Mouse (Mus musculus): ENCODE results near the gene Parp9.
"Not testable (repeated sequence)": the region's sequence is repeated elsewhere in the genome, so short reads cannot be mapped to it uniquely, and the experiment has no call there.

Parp9 gene

DNA sequence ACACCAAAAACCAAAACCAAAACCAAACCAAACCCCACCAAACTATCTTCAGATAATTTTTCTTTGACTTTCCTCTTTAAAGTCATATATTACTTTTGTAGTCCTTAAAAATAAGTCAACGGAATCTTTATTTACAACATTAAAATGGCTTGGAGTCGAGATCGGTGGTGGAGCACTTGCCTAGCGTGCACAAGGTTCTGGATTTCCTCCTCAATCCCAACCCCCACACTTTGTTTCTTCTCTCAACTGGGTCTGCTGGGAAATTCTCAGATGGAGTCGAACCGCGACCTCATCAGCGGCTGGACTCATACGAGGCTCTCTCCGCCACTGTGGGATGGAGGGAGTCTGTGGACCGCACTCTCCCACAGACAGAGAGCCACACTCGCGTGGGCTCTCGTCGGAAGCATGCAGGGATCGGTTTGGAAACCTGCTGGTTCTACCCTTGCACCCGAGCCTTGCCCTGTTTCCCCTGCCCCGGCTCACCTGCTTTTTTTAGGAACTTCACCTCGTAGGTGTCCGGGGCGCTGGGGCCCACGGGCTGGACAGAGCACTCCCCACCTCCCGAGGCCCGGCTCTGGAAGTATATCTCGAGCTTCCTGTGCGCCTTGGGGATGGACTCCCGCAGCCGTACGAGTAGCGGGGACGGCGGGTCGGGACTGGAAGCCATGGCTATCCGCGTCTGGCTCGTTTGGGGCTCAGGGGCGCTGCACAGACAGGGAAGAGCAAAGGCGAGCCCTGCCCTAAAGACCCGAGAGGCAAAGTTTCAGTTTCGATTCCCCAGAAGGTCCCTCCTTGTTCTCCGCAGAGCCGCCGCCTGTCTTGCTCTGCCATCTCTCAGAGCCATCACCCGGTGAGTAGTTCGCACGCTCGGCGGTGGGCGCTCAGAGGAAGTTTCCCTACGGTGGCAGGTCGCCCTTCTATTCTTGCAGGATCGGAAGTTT lies at the start of gene Parp9, which contains the start of gene Dtx3l:
Gene Parp9 (plus strand): TSS at position 260 of the 941 bp plus-strand sequence.
Gene Dtx3l (minus strand): TSS at position 941 of the 941 bp plus-strand sequence.
- peak; percentile 38 for DNase-seq (ENCODE audit: low spot score)

DNA sequence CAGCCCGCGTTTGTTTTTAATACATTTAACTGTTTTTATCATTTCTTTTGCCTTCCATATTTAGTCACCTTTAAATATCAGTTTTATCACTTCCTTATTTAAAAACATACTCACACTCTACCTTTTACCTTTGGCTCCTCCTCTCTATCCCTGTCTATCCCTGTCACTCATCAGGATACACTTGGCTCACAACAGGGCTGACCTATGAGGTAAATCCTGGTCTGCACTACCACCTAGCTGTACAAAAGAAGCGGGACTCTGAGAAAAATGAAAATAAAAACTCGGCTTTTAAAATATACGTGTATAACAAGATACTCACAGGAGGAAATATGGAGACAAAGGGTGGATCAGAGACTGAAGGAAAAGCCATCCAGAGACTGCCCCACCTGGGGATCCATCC lies 49.4 kb upstream of the Parp9 start:
- no peak for DNase-seq (ENCODE audit: low spot score)

DNA sequence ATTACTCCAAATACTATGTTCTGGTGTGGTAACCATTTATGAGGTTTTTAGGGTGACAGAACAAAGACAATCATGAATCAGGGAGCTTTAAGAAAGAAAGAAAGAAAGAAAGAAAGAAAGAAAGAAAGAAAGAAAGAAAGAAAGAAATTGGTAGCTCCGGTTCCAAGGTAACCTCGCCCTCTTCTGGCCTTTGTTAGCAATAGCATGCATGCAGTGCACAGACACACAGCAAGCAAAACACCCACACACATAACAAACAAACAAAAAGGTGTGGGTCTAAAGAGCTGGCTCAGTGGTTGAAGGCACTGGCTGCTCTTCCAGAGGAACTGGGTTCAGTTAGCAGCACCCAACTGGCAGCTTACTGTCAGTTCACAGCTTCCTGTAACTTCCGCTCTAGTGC lies 47.6 kb upstream of the Parp9 start:
- DNase-seq (ENCODE audit: low spot score): no peak

DNA sequence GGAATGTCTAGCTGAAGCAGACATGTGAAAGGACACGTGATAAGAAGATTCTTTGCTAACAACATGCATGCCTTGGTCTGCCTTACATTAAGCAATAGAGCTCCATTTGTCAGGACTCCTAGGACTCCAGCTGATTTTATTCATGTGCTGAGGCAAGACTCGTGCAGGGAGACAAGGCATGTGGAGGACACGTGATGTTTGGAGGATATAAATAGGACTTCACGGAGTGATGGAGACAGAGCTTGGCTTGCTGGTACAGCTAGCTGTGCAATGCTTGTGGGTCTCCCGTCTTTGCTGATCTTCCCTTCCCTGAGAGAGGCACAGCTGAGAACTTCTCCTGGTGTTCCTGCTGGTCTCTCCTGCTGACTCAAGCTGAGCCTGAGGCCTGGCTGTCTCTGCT lies 46.7 kb upstream of the Parp9 start:
- not testable (repeated sequence) for DNase-seq (ENCODE audit: low spot score)

DNA sequence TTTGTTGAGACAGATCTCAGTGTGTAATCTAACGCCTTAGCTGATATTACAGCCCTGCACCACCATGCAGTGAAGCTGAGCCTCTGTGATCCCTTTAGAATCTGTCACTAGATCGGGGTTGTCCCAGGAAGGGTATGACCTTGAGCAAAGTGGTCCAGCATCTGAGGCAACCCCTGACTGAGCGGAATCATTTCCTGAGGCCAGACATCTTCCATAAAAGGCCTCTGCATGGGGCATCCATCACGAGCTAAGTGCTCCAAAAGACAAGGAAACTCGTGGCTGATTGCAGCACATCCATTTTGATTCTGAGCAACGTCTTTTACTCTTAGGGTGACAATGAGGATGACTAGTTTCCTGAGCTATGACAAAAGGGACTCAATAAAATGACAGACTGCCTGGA lies 43.3 kb upstream of the Parp9 start:
- no peak for DNase-seq (ENCODE audit: low spot score)

DNA sequence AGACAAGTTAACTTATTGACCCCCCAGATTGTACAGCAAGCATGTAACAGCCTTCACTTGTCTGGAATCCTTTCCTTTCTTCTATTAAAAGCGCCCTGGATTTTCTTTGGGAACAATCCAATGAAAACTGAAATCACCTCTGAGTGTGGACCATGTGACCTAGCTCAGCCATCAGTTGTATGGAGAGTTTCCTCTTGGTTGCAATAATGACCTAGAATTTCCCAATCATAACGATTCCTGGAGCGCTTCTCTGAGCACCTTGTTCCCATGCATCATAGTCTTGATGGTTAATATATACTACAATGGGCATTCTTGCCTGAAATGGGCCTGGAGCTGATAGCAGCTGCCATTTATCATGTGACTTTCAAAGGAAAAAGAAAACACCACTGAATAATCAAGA lies 37.7 kb upstream of the Parp9 start:
- DNase-seq (ENCODE audit: low spot score): no peak

DNA sequence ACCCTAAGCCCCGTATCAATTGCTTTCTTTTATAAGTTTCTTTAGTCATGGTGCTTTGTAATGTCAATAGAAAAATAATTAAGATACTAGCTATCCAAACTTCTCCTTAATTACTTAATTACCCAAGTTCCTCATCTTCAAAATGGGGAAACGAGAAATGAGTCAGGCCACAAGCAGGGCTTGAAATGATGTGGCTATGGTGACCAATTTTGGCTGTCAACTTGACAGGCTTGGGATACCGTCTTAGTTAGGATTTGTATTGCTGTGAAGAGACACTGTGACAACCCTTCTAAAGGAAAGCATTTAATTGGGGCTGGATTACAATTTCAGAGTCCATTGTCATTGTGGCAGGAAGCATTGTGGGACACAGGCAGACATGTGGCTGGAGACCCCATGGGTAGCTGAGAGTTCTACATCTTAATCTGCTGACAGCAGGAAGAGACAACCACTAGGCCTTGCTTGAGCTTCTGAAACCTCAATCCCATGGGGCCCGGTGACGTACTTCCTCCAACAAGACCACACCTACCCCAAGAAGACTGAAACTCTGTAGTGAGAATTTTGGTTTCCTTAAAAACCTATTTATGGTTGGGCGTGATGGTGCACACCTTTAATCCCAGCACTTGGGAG lies 35.1 kb upstream of the Parp9 start:
- no peak for DNase-seq (ENCODE audit: low spot score)

DNA sequence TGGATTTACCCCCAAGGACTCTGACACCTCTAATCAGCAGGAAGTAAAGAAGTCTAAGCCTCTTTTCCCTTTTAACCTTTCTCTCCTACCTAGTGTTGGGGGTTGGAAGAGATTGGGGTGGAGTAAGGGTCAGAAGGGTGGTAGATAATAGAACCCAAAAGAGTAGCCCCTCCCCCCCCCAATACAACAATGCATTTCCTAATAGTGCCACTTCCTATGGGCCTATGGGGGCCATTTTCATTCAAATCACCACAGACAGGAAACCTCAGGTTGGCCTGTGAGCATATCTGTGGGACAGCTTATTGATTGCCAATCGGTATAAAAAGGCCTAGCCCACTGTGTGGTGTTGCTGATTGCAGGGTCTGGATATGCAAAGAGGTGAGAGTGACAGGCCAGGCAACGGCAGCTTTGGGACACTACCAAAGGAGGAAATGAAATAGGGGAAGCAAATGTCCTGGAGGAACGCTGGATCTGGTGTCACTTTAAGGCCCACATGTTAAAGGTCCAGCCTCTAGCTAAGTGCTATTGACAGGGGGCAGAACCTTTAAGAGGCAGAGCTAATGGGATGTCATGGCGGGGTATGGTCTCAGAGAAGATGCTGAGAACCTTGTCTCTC lies 34.0 kb upstream of the Parp9 start:
- no peak for DNase-seq (ENCODE audit: low spot score)

DNA sequence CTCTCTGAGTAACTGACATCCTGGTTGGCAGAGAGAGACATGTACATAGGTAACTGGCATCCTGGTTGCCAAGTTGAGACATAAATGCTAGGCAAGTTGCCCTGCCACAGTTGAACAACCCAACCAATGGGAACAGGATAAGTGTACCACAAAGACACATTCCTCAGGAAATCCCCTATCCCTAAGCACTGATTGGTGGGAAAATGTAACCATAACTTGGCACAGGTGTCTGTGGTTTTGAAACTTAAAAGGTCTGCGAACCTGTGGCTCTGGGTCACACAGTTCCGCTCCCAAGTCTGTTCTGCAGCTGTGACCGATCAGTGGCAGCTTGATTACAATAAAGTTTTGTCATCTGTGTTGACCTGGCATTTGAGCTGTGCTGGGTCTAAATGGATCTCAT lies 32.9 kb upstream of the Parp9 start:
- DNase-seq (ENCODE audit: low spot score): no peak

DNA sequence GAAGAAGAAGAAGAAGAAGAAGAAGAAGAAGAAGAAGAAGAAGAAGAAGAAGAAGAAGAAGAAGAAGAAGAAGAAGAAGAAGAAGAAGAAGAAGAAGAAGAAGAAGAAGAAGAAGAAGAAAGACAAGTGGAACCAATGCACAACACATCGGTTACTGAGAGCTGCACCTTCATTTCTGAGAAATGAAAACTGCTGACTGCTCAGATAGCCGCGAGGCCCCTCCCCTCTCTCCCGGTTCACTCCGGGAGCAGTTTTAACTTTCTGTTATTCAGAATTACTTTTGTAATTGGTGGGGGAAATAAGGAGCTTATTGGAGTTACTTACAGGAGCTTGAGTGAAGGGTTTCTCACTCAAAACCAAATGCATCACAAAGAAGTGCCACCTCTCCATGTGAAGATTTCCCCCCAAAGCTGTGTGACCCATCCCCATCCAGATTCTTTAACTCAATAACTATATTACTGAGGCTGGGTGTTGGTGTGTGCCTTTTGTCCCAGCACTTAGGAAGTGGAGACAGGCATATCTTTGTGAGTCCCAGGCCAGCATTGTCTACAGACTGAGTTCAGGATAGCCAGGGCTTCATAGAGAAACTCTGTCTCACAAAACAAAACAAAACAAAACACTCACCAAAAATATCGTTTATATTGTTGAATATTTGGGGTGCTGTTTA lies 32.3 kb upstream of the Parp9 start:
- DNase-seq (ENCODE audit: low spot score): no peak

DNA sequence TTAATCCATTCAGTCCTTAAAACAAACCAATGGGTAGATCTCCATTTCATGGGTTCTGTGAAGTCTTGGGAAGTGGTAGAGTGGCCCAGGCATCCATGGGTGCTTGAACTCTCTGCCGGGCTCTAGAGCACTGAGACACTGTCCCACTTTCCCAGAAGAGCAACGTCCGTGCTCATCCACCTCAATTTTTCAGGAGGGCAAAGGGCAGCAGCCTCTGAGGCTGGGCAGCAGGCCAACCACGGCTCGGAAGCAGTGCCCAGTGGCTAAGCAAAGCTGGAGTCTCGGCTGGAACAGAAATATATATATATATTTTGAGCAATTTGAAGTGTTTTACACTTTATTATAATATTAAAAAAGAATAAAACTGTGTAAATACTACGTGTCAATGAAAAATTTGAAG lies 31.4 kb upstream of the Parp9 start:
- DNase-seq (ENCODE audit: low spot score): no peak

DNA sequence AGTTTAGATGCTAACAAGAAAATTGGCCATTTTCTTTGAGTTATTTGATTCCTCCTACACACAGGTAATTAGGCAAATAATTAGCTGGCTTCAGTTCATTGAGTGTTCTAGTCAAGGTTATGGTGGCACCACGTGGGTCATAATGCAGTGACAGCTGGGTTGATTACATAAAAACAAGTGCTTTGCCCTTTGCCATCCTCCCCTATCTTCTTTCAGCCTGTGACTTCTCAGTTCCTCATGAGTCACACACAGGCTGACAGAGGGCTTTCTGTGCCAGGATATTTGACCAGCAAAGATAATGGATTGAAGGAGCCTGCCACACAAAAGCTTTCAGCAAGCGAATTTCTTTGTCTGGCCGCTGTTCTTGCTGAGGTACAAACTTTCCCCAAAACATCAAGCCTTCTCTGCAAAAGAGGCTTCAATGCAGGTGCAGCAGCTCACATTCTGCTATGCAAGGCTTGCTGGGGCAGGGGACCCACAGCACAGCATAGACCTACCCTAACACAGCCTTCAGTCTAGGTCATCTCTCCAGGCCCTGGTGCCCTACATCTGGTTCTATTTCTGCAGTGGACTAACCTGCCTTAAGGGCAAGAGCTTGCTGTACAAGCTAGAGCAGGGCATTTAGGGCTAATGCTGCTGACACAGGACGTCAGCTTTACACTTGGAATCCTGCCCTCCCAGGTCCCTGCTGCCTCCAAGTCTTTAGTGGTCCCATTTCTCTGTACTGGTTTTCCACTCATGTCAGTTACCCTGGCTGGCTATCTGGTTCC lies 30.7 kb upstream of the Parp9 start:
- DNase-seq (ENCODE audit: low spot score): no peak

DNA sequence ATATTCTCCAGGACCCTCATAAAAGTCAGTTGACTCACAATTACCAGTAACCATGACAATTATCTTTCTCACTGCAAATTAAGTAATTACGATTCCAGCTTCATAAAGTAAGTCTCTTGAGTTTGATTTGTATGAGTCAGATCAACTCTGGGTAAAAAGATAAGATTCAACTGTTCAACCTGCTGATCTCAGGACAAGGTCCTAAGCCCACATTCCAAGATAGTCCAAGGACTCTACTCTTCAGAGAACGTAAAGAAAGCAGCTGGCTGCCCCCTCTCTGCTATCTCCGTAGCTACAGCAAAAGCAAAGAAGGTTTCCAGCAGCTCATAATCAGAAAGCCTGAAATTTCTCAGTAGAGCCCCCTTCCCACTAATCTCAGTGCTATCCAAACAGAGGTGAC lies 26.8 kb upstream of the Parp9 start:
- no peak for DNase-seq (ENCODE audit: low spot score)

DNA sequence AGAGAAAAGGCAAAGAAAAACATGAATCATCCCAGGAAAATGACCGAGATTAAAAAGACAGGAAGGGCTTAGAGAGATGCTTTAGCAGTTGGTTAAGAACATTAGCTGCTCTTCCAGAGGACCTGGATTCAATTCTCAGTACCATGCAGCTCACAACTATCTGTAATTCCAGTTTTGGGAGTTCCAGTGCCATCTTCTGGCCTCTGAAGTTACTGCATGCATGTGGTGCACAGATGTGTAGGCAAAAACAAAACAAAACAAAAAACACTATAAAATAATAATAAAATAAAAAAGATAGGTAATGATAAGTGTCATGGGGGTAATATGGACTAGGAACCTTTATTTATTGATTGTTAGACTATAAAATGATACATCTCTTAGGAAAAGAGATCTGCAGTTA lies 24.7 kb upstream of the Parp9 start:
- DNase-seq (ENCODE audit: low spot score): no peak

DNA sequence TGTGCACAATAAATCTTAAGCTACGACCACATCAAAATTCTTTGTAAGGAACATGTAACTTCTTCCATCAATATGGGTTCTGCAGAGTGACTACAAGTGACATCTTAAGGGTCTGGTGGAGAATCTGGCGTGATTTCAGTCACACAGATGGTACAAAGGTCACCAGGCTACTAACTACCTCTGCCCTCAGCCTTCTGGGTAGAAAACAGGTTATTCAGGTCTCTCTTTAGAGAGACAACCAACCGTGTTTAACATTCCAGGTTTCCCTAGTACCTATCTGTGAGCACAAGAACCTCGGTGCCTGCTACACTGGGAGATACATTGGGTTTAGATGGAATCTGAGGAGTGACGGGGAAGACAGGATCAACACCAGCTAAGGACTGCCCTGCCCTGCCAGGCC lies 24.0 kb upstream of the Parp9 start:
- no peak for DNase-seq (ENCODE audit: low spot score)

DNA sequence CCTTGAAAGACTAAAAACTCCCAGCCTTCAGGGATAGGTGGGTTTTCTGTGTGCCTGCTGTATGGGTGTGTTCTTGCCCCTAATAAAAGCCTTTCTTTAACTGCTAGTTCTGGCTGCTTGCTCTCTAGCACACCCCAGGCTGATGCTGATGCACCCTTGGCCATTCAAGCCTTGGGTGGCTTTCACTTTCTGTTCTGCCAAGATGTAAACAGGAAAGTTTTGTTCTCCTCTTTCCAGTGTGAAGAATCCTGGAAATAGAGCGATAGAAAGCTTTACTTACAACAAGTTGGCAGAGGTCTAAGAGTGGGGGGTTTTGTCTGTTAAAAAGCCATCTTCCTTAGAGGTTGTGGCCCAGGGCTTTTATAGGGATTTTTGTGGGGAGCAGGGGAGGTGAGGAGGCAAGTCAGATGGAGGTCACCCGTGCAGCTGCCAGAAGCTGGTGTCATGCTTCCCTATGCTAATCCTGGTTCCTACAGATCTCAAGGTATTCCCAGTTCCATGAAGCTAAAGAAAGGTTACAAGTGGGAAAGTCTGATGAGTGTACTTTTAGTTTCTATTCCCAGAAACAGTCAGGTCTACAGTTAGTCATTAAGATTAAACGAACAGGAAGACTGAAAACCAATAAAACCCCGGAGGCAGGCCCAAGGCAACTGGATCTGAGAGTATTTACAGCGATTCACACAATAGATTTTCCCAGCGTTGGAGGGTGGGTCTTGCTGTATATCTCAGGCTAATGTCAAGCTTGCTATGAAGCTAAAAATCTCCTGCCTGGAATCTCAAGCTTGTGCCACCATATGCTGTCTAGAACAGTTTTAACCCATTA lies 19.3 kb upstream of the Parp9 start:
- DNase-seq (ENCODE audit: low spot score): no peak

DNA sequence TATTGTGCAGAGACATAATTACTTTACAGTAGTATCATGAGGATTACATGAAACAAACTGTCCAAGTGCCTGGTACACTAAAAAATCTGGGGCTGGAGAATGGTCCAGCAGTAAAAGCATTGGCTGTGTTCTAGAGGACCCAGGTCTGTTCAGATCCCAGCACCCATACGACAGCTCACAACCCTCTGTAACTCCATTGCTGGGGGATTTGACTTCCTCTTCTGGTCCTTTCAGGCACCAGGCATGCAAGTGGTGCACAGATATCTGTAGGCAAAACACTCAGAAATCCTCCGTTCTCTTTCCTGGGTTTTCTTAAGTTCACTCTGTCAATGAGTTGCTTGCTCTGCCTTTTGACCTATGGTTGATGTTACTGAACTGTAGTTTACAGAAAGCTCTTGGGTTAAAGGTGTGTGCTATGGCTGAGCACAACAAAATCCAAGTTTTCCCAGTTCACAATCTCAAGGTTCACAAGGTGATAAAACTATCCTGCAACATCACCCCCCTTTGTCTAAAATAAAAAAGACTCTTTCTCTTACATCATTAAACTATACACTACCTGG lies 16.5 kb upstream of the Parp9 start:
- DNase-seq (ENCODE audit: low spot score): no peak

DNA sequence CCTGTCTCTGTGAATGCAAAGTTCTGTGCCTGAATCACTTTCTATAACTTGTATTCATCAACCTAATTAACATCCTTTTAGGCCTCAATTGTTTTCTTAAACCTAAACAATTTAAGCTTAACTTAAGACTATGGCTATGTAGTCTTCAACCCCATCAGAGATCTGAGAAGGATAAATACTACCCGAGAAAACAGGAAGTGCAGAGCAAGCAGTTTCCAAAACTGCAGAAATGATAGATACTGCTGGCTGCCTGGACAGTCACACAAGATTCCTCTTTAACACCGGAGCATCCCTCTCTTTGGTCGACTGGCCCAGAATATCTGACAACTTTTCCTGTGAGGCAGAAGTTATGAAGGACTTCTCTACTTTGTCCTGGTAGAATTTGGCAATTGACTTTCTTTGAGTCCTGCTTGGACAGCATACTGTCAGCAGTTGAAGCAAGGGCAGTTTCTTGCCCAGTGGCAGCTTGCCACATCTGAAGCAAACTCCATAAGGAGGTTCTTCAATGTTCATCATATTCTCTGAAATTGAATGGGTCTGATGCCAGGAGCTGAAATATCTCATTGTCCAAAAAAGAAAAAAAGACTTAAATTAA lies 15.9 kb upstream of the Parp9 start:
- no peak for DNase-seq (ENCODE audit: low spot score)

DNA sequence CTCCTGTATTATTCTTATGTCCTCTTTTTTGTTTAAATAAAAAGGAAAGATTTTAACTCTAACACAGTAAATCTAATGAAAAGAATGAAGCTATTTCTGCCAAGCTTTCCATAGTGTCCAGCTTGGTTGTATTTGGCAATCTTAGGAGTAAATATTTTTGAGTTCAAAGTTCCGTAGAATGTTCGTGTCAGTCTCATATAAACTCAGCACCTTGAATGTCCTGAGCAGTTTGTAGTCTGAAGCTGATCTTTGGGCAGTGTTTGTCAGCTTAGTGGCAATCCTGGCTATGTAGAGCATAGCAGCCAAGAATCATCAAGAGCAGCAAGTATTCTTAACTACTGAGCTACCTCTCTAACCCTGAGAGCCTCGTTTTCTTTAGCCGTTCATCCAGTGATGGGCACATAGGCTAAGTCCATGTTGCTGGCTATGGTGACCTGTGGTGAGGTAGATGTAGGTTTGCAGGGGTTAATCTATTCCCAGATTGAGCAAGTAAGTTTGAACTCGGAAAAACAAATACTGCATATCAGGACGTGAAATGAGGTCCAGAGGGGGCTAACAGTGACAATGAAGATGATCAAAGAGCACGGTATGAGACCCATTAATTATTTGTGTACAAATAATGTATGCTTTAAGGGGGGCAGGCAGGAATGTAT lies 14.6 kb upstream of the Parp9 start:
- DNase-seq (ENCODE audit: low spot score): no peak

DNA sequence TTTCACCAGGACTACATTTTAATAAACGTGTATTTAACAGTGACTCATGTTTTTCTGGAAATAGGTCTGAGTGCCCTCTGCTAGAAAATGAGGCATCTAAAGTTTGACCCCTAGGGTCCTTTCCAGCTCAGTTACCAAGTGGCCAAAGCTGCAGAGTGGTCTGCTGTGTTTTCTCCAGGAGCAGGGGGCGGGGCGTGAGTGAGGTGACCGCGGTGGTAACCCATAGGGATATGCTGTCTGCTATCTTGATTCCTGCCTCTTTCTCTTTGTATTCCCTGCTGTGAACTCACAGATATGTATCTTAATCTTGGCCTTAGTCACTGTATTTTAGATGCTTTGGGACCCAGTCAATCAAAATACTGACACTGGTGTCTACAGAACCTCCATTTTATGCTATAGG lies 13.9 kb upstream of the Parp9 start:
- no peak for DNase-seq (ENCODE audit: low spot score)

All from testis, postnatal 14 days (tissue).